Mouse (Mus musculus) embryonic fibroblast, embryonic 13.5 days (primary cell): ENCODE measurements at regions not wholly inside any gene's neighbourhood (a gene's known extent, or its start where the extent isn't known, plus 50 kb on each side); places are given as distances from the start of the nearest gene placed in this dataset.

Source experiments
- CTCF ChIP-seq: IDR thresholded peaks from 2 replicates; pipeline ENCODE4 v1.5.1; 2011; ENCODE audit warnings: mild to moderate bottlenecking, control low read depth, low read length, moderate library complexity, borderline replicate concordance; ENCODE audit not compliant: insufficient read depth
- POLR2A ChIP-seq: IDR thresholded peaks from 2 replicates; pipeline ENCODE4 v1.6.1; 2011; ENCODE audit warnings: low read depth, mild to moderate bottlenecking, control low read depth, low read length, moderate library complexity

DNA sequence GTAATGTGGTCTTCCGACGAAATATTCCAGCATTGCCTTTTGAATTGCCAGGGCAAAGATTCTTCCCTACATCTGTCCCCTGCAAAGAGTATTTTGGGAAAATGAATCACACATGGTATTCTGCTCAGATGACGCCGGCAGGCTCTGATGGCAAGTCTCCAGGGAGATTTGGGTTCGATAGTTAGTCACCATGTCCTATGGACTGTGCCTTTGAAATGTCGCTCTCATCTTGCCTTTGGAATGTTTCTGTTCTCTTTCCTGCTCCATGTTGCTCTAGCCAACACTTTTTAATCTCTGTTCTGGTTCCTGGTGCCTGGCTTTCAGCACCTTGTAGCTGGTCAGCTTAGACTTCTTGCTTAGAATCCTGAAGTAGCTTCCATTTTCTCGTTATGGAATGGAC lies 252.3 kb downstream of the Itga8 start:
- TF ChIP-seq CTCF (no peak), POLR2A (no peak)
